Mouse (Mus musculus) ES-Bruce4 (cell line): Measurements from ENCODE around the gene Tomm34.

Experiments
- CTCF ChIP-seq: IDR thresholded peaks from one replicate; pipeline ENCODE4 v1.8.1; 2011; ENCODE audit warnings: low read depth, low read length
- EP300 ChIP-seq: IDR thresholded peaks from 2 replicates; pipeline ENCODE4 v1.6.1; 2011; ENCODE audit warnings: low read depth, low read length; ENCODE audit not compliant: insufficient read depth
- POLR2A ChIP-seq: IDR thresholded peaks from one replicate; pipeline ENCODE4 v1.8.1; 2011; ENCODE audit warnings: low read length; ENCODE audit not compliant: insufficient read depth

DNA sequence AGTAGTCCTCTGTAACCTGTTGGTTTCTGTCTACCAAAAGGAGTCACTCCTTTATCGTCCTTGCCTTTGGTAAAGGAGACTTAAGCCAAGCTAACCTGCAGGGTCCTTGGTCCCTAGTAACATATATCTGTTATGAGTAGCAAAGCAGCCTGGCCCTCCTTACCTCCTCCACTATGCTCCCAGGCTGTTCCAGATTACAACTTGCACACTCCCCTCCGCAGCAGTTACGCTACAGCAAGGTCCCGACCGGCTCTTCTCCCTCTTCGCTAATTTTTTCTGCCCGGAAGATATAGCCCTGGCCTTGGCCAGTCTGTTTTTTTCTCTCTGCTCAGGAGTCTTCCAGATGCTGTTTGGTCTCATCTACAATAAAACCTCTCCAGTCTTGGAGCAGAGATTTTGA, 2.2 kb upstream of the Tomm34 start:
- no peak for TF ChIP-seq CTCF
- TF ChIP-seq POLR2A, result no peak
- no peak for TF ChIP-seq EP300
